Mouse (Mus musculus) ZHBTc4 (cell line): ENCODE data around the gene Ltb4r1.
A peak's percentile ranks its signal among the peaks of the same experiment; 100 is the strongest.

Experiments
- DNase-seq: peaks from one replicate; pipeline ENCODE4 v3.0.0-alpha.2; 2011; ENCODE audit warnings: low read depth, low spot score

The Ltb4r1 gene

GRCm38 (mm10) chr14:55783958-55784235 lies 18.1 kb downstream of the Ltb4r1 start, which contains the start of gene Adcy4:
Gene Adcy4, minus strand, starts transcription at chr14:55784095.
- peak; percentile 17 for DNase-seq

- peak; percentile 60 for DNase-seq
Measured at GRCm38 (mm10) chr14:55785195-55785594, 19.4 kb downstream of the Ltb4r1 start.

DNA sequence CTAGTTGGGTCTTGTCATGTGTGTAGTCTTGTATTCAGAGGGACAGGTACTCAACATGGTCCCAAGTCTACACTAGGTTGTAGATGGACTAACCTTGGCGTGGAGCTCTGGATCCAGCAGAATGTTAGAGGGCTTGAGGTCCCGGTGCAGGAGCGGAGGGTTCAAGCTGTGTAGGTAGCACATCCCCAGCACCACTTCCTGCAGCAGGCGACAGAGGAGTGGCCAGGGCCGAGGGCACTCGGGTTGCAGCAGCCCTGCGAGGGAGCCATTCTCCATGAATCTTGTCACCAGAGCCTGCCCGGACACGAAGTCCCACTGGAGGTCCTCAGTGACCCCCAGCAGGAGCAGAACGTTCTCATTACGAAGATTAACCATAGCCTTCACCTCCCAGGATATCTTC lies 22.0 kb downstream of the Ltb4r1 start:
- no peak for DNase-seq

DNA sequence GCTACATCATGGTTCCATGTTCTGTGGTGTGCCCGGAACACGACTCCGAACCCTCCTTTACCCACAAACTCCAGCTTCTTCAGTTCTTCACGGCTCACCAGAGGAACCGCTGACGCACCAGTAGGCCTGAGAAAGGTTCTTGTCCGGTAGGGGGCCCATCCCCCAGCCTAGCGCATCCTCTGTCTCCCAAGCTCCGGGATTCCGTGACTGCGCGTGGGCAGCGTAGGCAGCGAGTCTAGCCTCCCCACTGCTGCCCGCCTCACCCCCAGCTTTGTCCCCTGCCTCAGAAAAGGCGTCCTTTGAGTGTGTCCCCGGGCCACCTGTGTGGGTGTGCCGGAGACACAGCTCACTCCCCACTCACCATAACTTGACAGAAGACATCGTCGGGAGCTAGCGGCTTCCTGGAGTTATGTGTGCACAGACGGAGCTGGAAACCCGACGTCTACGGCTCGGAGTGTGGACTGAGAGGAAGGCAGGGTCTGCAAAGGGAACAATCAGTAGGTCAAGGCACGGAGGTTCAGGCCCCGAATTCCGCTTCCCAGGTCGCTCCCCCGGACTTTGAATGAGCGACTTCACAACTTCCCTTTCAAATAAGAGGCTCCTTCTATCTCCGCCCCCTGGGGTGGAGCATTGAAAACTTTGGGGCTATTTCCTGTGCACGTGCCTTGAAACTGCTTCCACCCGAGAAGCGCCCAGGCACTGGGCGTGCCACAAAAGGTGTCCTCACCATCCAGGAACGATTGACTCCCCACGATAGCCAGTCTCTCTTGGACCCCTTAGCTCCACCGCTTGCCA lies 22.7 kb downstream of the Ltb4r1 start, which contains the start of gene Ripk3:
Ripk3 (minus strand) TSS at position 610 of the 795 bp plus-strand sequence.
- peak; percentile 74 for DNase-seq

- no peak for DNase-seq
Measured at GRCm38 (mm10) chr14:55793461-55793860, 27.7 kb downstream of the Ltb4r1 start.

DNA sequence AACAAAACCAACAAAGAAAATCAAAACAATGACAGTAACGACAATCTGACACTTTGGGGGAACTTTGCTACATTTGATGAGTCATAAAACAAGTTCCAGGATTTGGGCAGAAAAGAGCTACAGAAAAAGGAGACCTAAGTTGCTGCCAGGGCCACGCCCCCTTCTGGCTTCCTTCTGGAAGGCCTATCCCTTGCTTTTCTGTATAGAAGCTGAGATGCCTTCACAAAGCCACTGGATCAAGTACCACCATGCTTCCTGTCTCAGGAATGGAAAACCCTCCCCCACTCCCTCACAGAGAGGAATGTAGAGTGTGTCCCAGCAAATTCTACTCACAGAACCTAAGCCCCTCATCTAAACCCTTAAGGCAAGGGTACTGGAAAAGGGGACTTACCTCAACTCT lies 28.2 kb downstream of the Ltb4r1 start:
- no peak for DNase-seq

- no peak for DNase-seq
Measured at GRCm38 (mm10) chr14:55795380-55796163, 29.8 kb downstream of the Ltb4r1 start.

- DNase-seq, result peak; percentile 82
Measured at GRCm38 (mm10) chr14:55814885-55815284, 49.1 kb downstream of the Ltb4r1 start.

- peak; percentile 82 for DNase-seq
Measured at GRCm38 (mm10) chr14:55815310-55815751, 49.6 kb downstream of the Ltb4r1 start.
